In genomic region chr9:71826040-71826525, GRCm38 (mm10) we compare ENCODE assay signal across 8 mouse cellular contexts. TPM values are rescaled to one million over a fixed set of nuclear protein-coding genes. Genes with fewer than 3 reads are reported as not detected.
DNase-seq lines count a peak whose midpoint lies in the region; ATAC-seq and TF ChIP-seq lines count a peak whose summit lies in the region.

No protein-coding gene starts in this region.

- peak; percentile 43 to 47 for DNase-seq in lung, adult 18-20 months
- no peak for DNase-seq in lung, adult 2 months
- DNase-seq in cerebellum, adult 2 months, result peak; percentile 91 to 97
- DNase-seq in layer of hippocampus, adult 2 months (ENCODE audit: low spot score in 2 of 2), result peak; percentile 40 to 48
- no peak for DNase-seq in thymus, postnatal 36 days
- DNase-seq in B cell, adult 2 months, result no peak

- WGBS in lung, adult 2 months, result 43% methylated on average over 12 of the region's 12 CpGs
- 4% methylated on average over 12 of the region's 12 CpGs for WGBS in cerebellum, adult 2 months
- 71% methylated on average over 12 of the region's 12 CpGs for WGBS in heart, embryonic 12.5 days
- 66% methylated on average over 12 of the region's 12 CpGs for WGBS in midbrain, embryonic 16.5 days

- TF ChIP-seq CTCF in lung, adult 2 months (IDR thresholded peaks at IDR 0.05; ENCODE audit: insufficient read depth, low read length), result no peak
- no peak for TF ChIP-seq CTCF in cerebellum, adult 2 months (IDR thresholded peaks at IDR 0.05; ENCODE audit: borderline replicate concordance, insufficient read depth, low read depth, low read length)
- TF ChIP-seq CTCF in layer of hippocampus, adult 2 months (conservative IDR thresholded peaks at IDR 0.05), result no peak

- H3K4me1 ChIP-seq in lung, adult 2 months (ENCODE audit: control insufficient read depth, insufficient read depth, low read length), result peaks cover 4% of the 10 kb centered on the region; the same call in 1 of the 2 replicates
- peaks cover 27% of the 10 kb centered on the region for H3K4me1 ChIP-seq in cerebellum, adult 2 months (ENCODE audit: control insufficient read depth, insufficient read depth, low read length)
- H3K4me1 ChIP-seq in heart, embryonic 12.5 days (replicated peaks), result no peaks in the 10 kb centered on the region
- H3K4me1 ChIP-seq in midbrain, embryonic 16.5 days (ENCODE audit: control insufficient read depth, insufficient read depth, low read length), result no peaks in the 10 kb centered on the region; the same call in 1 of the 2 replicates

- no peak for TF ChIP-seq POLR2A in lung, adult 2 months (IDR thresholded peaks at IDR 0.05; ENCODE audit: borderline replicate concordance, extremely low read depth, low read depth, low read length)
- TF ChIP-seq POLR2A in cerebellum, adult 2 months (IDR thresholded peaks at IDR 0.05; ENCODE audit: borderline replicate concordance, insufficient read depth, low read length), result peak; percentile 42; the same call in 1 of the 2 replicates

- no peak overlapping the region for H3K9ac ChIP-seq in heart, embryonic 12.5 days
- H3K9ac ChIP-seq in midbrain, embryonic 16.5 days (ENCODE audit: low read depth, low read length), result no peak overlapping the region

- H3K4me3 ChIP-seq in lung, adult 2 months (replicated peaks; ENCODE audit: extremely low read depth, low read depth, low read length), result no peak overlapping the region
- peak overlapping the region; percentile 2 for H3K4me3 ChIP-seq in cerebellum, adult 2 months (replicated peaks; ENCODE audit: insufficient read depth, low read depth, low read length)
- no peak overlapping the region for H3K4me3 ChIP-seq in heart, embryonic 12.5 days
- peak overlapping the region; percentile 36 for H3K4me3 ChIP-seq in layer of hippocampus, adult 2 months
- no peak overlapping the region for H3K4me3 ChIP-seq in midbrain, embryonic 16.5 days (ENCODE audit: low read depth, low read length)

- H3K27me3 ChIP-seq in cerebellum, adult 2 months (ENCODE audit: control insufficient read depth, insufficient read depth, low read length), result no peaks in the 10 kb centered on the region
- no peaks in the 10 kb centered on the region for H3K27me3 ChIP-seq in heart, embryonic 12.5 days (replicated peaks)
- H3K27me3 ChIP-seq in midbrain, embryonic 16.5 days (ENCODE audit: control insufficient read depth, insufficient read depth, low read depth, low read length), result no peaks in the 10 kb centered on the region

- H3K27ac ChIP-seq in cerebellum, adult 2 months (ENCODE audit: insufficient read depth, low read length), result peak overlapping the region; percentile 74
- no peak overlapping the region for H3K27ac ChIP-seq in heart, embryonic 12.5 days (ENCODE audit: poor library complexity, severe bottlenecking)
- peak overlapping the region; percentile 72 for H3K27ac ChIP-seq in layer of hippocampus, adult 2 months
- H3K27ac ChIP-seq in midbrain, embryonic 16.5 days (ENCODE audit: low read length), result no peak overlapping the region

- H3K9me3 ChIP-seq in heart, embryonic 12.5 days (replicated peaks), result peaks cover 2% of the 10 kb centered on the region; the same call in 1 of the 2 replicates
- no peaks in the 10 kb centered on the region for H3K9me3 ChIP-seq in midbrain, embryonic 16.5 days (replicated peaks; ENCODE audit: control insufficient read depth, low read length, poor library complexity, severe bottlenecking)

- ATAC-seq in heart, embryonic 12.5 days (ENCODE audit: insufficient number of reproducible peaks, low FRiP score), result 0 out of 2 replicates have a peak, but pooled peaks have one; percentile 29
- ATAC-seq in midbrain, embryonic 16.5 days, result peak; percentile 32; the same call in 1 of the 2 replicates

- H3K4me2 ChIP-seq in heart, embryonic 12.5 days, result no peak overlapping the region
- H3K4me2 ChIP-seq in midbrain, embryonic 16.5 days (ENCODE audit: low read length), result no peak overlapping the region

- no peaks in the 10 kb centered on the region for H3K36me3 ChIP-seq in heart, embryonic 12.5 days
- H3K36me3 ChIP-seq in midbrain, embryonic 16.5 days (ENCODE audit: control insufficient read depth, insufficient read depth, low read length), result no peaks in the 10 kb centered on the region

RNA-seq across cellular contexts. Expression of gene Cgnl1, which starts 54.7 kb away (rescaled TPM):
- 19.3 and 32.9 TPM in 2 replicates for polyA plus RNA-seq in lung, adult 2 months (2012; rRNA removed)
- 25.0 and 25.9 TPM in 2 replicates for polyA plus RNA-seq in cerebellum, adult 2 months (2012; rRNA removed)
- polyA plus RNA-seq in heart, embryonic 12.5 days (2016; fragmentation: Nextera tagmentation; extraction: Ambion mirVana), result 54.6 and 57.2 TPM in 2 replicates
- total RNA-seq in layer of hippocampus, adult 2 months (2021), result 1 to 10 TPM; 6.6 to 7.9 TPM
- 4.2 and 4.6 TPM in 2 replicates for polyA plus RNA-seq in midbrain, embryonic 16.5 days (2015; fragmentation: Nextera tagmentation; extraction: Ambion mirVana)

Comparison
In these comparisons a context has a peak if more than half of its experiments do, and no peak if none do; other contexts are left out.
1. DNase-seq: peak in lung, adult 18-20 months (2 of 2), cerebellum, adult 2 months (2 of 2) and layer of hippocampus, adult 2 months (2 of 2); none in lung, adult 2 months (single experiment), thymus, postnatal 36 days (0 of 2) and B cell, adult 2 months (0 of 2).
2. H3K4me3 ChIP-seq: peak in cerebellum, adult 2 months (single experiment) and layer of hippocampus, adult 2 months (single experiment); none in lung, adult 2 months (single experiment), heart, embryonic 12.5 days (single experiment) and midbrain, embryonic 16.5 days (single experiment).
3. H3K27ac ChIP-seq: peak in cerebellum, adult 2 months (single experiment) and layer of hippocampus, adult 2 months (single experiment); none in heart, embryonic 12.5 days (single experiment) and midbrain, embryonic 16.5 days (single experiment).